Mouse (Mus musculus) small intestine, adult 2 months (tissue): ENCODE measurements around the gene Commd1.

Source experiments
- CTCF ChIP-seq: fragments of 200-500 bp; IDR thresholded peaks from 2 replicates; pipeline ENCODE4 v1.5.1; 2012; ENCODE audit warnings: low read depth, mild to moderate bottlenecking, control low read depth, inconsistent platforms, low read length, moderate library complexity, mixed read lengths; ENCODE audit not compliant: insufficient replicate concordance, insufficient read length; ENCODE audit errors: extremely low read depth
- POLR2A ChIP-seq: fragments of 200-500 bp; IDR thresholded peaks from 2 replicates; pipeline ENCODE4 v1.6.1; 2012; ENCODE audit warnings: low read depth, mild to moderate bottlenecking, control low read depth, inconsistent platforms, low read length, moderate library complexity

DNA sequence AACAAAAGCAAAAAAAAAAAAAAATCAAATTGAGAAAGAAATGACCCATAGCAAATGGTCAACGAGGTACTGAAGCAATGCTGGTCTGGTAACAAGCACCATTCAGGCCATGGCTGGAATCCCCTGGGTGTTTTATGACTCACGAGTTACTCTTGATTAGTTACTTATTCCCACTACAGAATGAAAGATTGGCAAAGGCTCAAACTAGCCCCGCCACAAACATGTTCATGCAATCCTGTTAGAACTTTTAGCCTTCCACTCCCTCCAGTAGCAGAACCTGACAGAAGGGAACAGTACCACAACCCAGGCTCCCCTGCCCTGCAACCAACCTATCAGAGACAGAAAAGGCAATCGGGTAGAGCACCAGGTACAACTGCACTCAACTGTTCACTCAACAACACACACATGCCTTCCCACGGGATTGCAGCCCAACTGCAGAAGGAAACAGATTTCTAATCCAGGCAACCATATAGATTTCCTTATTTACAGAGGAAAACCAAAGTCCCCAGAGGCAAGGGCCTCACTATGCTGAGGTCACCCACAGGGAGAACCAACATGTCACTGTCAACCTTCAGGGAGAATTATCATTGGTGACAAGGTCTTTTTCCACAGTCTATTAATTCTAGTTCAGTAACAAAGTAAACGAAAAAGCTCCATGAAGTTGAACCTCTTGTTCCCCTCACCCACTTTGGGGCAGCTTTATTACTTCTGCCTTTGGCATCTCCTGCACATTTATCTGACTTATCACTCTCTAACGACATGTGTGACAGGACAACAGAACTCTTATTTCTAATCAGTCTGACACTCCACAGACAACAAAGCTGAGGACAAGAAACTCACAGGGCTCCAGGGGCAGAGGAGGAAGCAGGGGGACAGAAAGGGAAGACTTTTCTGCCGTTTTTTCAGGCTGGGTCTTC lies 134.2 kb downstream of the Commd1 start:
- TF ChIP-seq CTCF (no peak), POLR2A (no peak)
